Mouse (Mus musculus): ENCODE measurements around the gene Klhl2. TPM values are rescaled to one million over a fixed set of nuclear protein-coding genes. Genes with fewer than 3 reads are reported as not detected.

Klhl2 gene
- 13.1 and 16.6 TPM in 2 replicates for polyA plus RNA-seq (2011; ENCODE audit: insufficient read length, low read depth, missing spikeins)

DNA sequence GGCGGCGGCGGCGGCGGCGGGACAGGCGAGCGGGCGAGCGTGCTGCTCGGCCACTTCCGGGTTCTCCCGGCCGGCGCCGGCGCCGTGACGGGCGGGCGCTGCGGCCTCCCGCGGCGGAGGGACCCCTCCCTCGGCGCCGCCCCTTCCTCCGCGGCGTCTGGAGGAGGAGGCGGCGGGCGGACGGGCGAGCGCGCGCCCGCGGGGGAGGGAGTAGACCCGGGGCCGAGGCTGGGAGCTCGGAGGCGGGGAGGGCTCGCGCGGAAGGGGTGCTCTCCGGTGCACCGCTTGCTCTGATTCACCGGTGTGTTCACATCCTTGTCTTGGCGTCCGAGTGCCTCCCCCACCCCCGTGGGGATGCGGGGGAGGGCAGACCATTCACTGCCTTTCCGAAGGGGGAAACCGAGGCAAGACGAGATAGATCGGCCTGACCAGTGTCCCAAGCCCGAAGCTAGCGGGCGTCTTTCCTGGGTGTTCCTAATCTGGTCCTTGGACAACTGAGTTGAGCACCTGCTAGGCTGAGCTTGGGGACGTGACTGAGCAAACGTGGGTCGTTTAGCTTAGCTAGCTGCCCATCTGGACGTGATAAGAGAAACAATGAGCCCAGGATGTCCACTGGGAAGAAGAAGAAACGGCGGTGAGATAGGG lies at the start of gene Klhl2:
Gene Klhl2 (minus strand): TSS at position 121 of the 645 bp plus-strand sequence.
- Histone ChIP-seq H3K4me1 (ENCODE audit: control insufficient read depth, insufficient read depth, low read length) (peaks cover 2% of the 10 kb centered on the region; the same call in 1 of the 2 replicates), H3K4me3 (ENCODE audit: insufficient read depth, low read length) (peak within 1 kb of the TSS; percentile 79), H3K27ac (ENCODE audit: insufficient read depth, low read length) (no peak within 1 kb of the TSS)
- TF ChIP-seq POLR2A (IDR thresholded peaks at IDR 0.05; ENCODE audit: low read depth, low read length): peak; percentile 72
- TF ChIP-seq CTCF (IDR thresholded peaks at IDR 0.05; ENCODE audit: borderline replicate concordance, insufficient read depth, low read length): no peak

DNA sequence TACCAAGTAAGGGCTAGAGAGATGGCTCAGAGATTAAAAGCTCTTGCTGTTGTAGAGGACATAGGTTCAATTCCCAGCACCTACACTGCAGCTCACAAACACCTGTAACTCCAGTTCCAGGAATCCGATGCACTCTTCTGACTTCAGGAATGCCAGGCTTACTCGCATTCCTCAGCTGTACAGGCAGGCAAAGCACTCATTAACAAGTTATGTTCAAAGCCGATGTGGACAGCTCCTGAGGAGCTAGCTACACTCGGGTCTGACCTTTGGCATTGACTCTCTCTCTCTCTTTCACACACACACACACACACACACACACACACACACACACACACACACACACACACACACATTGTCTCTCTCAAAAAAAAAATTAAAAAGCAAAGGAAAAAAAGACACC lies 48.9 kb upstream of the Klhl2 start:
- Histone ChIP-seq H3K27ac (ENCODE audit: insufficient read depth, low read length) (no peak overlapping the region), H3K4me3 (ENCODE audit: insufficient read depth, low read length) (no peak overlapping the region), H3K4me1 (ENCODE audit: control insufficient read depth, insufficient read depth, low read length) (peaks cover 2% of the 10 kb centered on the region)
- no peak for TF ChIP-seq CTCF (IDR thresholded peaks at IDR 0.05; ENCODE audit: borderline replicate concordance, insufficient read depth, low read length)
- no peak for TF ChIP-seq POLR2A (IDR thresholded peaks at IDR 0.05; ENCODE audit: low read depth, low read length)

DNA sequence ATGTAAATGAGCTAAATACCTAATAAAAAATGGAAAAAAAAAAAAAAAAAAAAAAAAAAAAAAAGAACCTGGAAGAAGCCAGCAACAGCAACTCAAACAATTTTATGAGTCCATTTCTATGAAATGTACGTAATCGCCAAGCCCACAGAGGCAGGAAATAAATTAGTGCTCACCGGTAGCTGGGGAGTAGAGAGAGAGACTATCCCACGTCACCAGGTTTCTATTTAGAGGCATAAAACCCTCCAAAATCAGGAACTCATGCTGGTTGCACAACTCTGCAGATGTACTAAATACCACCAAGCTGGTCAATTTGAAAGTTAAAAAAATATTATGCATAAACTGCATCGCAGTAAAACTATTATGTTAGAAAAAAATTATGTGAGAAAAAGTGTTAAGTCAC lies 46.9 kb upstream of the Klhl2 start:
- Histone ChIP-seq H3K27ac (ENCODE audit: insufficient read depth, low read length) (no peak overlapping the region), H3K4me1 (ENCODE audit: control insufficient read depth, insufficient read depth, low read length) (no peaks in the 10 kb centered on the region; the same call in 1 of the 2 replicates), H3K4me3 (ENCODE audit: insufficient read depth, low read length) (no peak overlapping the region)
- no peak for TF ChIP-seq POLR2A (IDR thresholded peaks at IDR 0.05; ENCODE audit: low read depth, low read length)
- no peak for TF ChIP-seq CTCF (IDR thresholded peaks at IDR 0.05; ENCODE audit: borderline replicate concordance, insufficient read depth, low read length)

DNA sequence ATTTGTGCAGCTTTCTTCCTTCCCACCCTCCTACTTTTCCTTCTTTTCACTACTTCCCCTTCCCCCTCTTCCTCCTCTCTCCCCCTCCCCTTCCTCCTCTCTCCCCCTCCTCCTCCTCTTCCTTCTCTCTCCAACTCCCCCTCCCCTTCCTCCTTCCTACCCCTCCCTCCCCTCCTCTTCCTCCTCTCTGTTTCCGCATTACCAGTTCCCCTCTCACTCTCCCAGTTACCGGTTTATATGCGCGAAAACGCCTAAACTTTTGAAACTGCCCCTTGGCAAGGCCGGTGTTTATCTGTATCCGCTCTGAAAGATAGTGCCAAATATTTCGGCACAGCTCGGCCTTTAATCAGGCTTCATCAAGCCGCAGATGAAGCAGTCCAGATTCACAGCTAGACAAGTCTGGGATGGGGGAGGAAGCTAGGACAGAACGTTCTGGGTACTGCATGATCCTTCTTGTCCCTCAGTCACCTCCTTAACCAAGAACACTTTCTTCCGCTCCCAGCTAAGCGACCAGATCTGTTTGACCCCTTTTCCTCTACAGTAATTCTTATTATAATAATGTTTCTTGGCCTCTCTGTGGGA lies 30.9 kb upstream of the Klhl2 start:
- Histone ChIP-seq H3K4me3 (ENCODE audit: insufficient read depth, low read length) (no peak overlapping the region), H3K4me1 (ENCODE audit: control insufficient read depth, insufficient read depth, low read length) (no peaks in the 10 kb centered on the region), H3K27ac (ENCODE audit: insufficient read depth, low read length) (no peak overlapping the region)
- TF ChIP-seq CTCF (IDR thresholded peaks at IDR 0.05; ENCODE audit: borderline replicate concordance, insufficient read depth, low read length) (no peak), POLR2A (IDR thresholded peaks at IDR 0.05; ENCODE audit: low read depth, low read length) (no peak)

DNA sequence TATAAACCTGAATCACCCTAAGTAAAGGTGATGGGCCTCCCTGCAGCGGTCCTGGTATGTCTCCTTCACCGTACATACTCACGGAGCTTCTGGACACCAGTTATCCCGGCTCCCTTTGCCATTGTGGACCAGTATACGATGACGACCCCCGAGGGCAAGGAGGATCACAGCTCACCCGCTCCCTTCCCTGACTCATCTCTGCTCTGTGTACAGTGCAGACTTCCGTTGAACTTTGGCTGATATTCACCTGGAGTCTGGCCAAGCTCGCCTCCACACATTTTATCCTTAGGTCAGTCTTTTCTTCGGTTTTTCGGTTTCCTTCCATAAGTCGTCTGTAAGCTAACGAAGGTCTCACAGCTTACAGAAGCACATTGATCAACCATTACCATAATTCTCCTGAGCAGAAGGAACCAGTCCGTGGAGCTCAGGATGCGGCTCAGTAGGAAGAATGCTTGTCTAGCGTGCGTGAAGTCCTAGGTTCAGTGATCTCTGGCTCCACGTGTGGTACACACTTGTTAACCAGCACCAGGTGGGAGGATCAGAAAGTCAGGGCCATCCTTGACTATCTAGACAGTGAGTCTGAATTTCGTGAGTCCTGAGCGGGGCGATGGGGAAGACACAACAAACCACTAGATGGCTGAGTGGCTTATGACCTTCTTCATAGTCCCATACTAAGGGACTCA lies 28.0 kb upstream of the Klhl2 start:
- Histone ChIP-seq H3K4me1 (ENCODE audit: control insufficient read depth, insufficient read depth, low read length) (no peaks in the 10 kb centered on the region), H3K27ac (ENCODE audit: insufficient read depth, low read length) (no peak overlapping the region), H3K4me3 (ENCODE audit: insufficient read depth, low read length) (no peak overlapping the region)
- TF ChIP-seq CTCF (IDR thresholded peaks at IDR 0.05; ENCODE audit: borderline replicate concordance, insufficient read depth, low read length): no peak
- TF ChIP-seq POLR2A (IDR thresholded peaks at IDR 0.05; ENCODE audit: low read depth, low read length): no peak

DNA sequence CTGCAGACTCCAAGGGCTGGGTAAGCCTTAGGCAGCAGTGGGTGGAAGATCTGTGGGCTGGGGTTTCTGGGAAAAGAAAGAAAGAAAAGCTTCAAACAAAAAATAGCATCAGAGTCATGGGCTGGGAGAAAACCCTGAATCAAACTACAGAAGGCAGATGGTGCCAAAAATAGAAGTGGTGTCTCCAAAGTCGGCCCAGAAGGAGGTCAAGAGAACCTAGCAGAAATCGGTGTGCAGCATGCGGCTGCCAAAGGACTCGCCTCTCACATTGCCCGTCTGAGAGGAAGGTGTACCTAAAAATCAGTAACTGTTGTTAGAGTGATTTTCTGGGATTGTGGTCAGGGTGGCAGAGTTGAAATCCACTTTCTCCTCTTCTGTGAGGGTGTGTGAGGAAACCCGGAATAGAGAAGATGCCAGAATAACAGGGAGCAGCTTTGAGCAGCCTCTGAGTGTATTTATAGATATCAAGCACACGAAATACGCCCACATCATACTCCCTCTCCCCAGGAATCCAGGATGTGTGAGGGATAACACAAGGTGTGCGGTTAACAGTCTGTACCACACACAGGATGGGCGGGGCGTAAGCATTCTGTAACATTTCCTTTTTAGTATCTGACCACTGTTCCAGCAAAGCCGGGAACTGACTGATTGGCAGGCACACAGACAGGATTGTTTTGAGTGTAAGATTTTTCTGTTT lies 21.8 kb upstream of the Klhl2 start:
- Histone ChIP-seq H3K4me3 (ENCODE audit: insufficient read depth, low read length) (no peak overlapping the region), H3K27ac (ENCODE audit: insufficient read depth, low read length) (no peak overlapping the region), H3K4me1 (ENCODE audit: control insufficient read depth, insufficient read depth, low read length) (no peaks in the 10 kb centered on the region)
- no peak for TF ChIP-seq POLR2A (IDR thresholded peaks at IDR 0.05; ENCODE audit: low read depth, low read length)
- TF ChIP-seq CTCF (IDR thresholded peaks at IDR 0.05; ENCODE audit: borderline replicate concordance, insufficient read depth, low read length): no peak

DNA sequence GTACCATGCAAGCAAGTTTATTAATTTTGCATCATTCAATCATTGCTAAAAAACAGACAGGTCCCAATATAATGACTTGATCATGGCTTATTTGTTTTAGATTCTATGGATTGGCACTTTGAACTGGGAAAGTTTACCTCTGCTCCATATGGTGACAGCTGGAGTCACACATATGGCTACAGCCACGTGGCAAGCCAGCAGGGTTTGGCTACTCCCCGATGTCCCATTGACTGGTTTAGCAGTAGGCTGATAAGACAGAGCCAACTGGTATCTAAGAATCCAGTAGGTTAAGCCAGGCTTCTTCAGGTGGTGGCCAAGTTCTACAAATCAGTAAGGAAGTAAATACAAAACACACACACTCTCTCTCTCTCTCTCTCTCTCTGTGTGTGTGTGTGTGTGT lies 20.4 kb upstream of the Klhl2 start:
- Histone ChIP-seq H3K4me1 (ENCODE audit: control insufficient read depth, insufficient read depth, low read length) (no peaks in the 10 kb centered on the region), H3K4me3 (ENCODE audit: insufficient read depth, low read length) (no peak overlapping the region), H3K27ac (ENCODE audit: insufficient read depth, low read length) (no peak overlapping the region)
- no peak for TF ChIP-seq CTCF (IDR thresholded peaks at IDR 0.05; ENCODE audit: borderline replicate concordance, insufficient read depth, low read length)

DNA sequence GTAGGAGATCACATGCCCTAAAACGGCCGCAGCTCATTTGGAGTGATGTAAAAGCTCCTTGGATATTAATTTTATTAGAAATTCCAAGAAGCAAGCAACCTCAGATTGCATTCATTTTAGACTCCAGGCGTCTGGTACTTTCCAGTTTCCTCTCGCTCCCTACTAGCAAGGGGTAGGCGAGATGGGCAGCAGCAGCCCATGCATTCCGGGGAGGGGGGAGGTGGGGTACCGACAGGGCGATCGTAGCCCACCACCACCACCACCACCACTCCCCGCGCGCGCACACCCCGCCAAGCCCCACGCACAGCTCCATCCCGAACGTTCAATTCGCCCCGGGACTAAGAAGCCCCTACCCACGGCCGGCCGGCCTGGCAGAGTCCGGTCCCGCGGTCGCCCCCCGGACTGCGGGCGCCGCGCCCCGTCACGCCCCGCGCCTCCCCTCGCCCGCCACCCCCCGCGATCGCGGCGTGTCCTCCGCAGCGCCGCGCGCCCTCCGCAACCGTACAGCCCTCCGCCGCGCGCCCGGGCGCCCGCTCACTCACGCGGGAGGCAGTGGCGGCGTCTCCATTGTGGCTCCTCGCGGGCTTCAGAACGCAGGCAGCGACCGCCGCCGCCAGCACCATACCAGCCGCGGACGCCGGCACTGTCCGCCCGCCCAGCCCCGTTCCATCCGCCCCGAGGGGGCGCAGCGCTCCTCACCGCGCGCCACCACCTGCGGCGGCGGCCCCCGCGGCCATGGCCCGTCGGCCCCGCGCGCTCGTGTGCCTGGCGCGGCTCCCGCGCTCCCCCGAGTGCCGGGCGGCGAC lies 523 bp downstream of the Klhl2 start:
- TF ChIP-seq POLR2A (IDR thresholded peaks at IDR 0.05; ENCODE audit: low read depth, low read length): no peak
- TF ChIP-seq CTCF (IDR thresholded peaks at IDR 0.05; ENCODE audit: borderline replicate concordance, insufficient read depth, low read length): no peak
- Histone ChIP-seq H3K4me1 (ENCODE audit: control insufficient read depth, insufficient read depth, low read length) (peaks cover 2% of the 10 kb centered on the region; the same call in 1 of the 2 replicates), H3K4me3 (ENCODE audit: insufficient read depth, low read length) (peak overlapping the region; percentile 79), H3K27ac (ENCODE audit: insufficient read depth, low read length) (no peak overlapping the region)

DNA sequence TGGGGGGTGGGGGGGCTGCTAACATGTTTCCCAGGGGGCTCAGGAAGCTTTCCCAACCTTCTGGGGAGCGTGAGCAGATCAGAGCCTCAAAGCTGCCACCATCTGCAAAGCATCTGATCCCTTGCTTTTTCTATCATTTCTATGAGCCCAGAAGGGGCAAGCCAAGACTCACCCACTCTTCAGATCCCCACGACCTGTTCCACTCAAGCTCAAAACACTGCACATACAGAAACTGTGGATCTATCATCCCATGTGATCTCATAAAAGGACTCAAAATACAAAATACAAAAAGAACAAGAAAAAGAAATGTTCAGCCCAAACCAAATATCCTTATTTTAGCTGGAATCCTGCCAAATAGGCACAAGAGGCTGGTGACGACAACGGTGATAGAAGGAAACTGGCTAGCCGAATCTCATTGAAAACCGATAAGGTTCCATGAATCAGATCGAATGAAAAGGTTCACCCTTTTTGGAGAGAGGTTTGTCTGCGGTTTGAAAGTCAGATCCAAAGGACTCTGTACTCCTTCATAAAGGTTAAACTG lies 1.5 kb downstream of the Klhl2 start:
- TF ChIP-seq POLR2A (IDR thresholded peaks at IDR 0.05; ENCODE audit: low read depth, low read length): no peak
- TF ChIP-seq CTCF (IDR thresholded peaks at IDR 0.05; ENCODE audit: borderline replicate concordance, insufficient read depth, low read length): no peak
- Histone ChIP-seq H3K4me3 (ENCODE audit: insufficient read depth, low read length) (peak overlapping the region; percentile 79), H3K4me1 (ENCODE audit: control insufficient read depth, insufficient read depth, low read length) (peaks cover 2% of the 10 kb centered on the region), H3K27ac (ENCODE audit: insufficient read depth, low read length) (no peak overlapping the region)

All from embryonic fibroblast, embryonic 13.5 days (primary cell).